Mouse (Mus musculus): ENCODE results near the gene Myh7. TPM values are rescaled to one million over a fixed set of nuclear protein-coding genes. Genes with fewer than 3 reads are reported as not detected.

Myh7 gene
- total and polyA plus RNA-seq, 3 experiments, result 0.08 TPM; not detected in 2

- Histone ChIP-seq H3K4me2 (ENCODE audit: insufficient read depth, low read depth, poor library complexity, severe bottlenecking) (no peak overlapping the region), H3K4me1 (ENCODE audit: control insufficient read depth in 1 of 2, insufficient read depth in 2 of 2) (peaks cover 6 to 11% of the 10 kb centered on the region in 2 experiments; a peak in 3 of 4 replicates), H3K36me3 (replicated peaks in 1 of 2; ENCODE audit: control insufficient read depth in 1 of 2, insufficient read depth in 1 of 2, low read length in 1 of 2) (peaks cover 61 to 85% of the 10 kb centered on the region in 2 experiments), H3K27me3 (replicated peaks) (no peaks in the 10 kb centered on the region), H3K79me2 (replicated peaks; ENCODE audit: control insufficient read depth, extremely low read depth, insufficient read depth, poor library complexity, severe bottlenecking) (peaks cover 11% of the 10 kb centered on the region), H3K4me3 (replicated peaks in 1 of 3; ENCODE audit: low read depth in 2 of 3, low read length in 2 of 3, poor library complexity in 1 of 3) (no peak overlapping the region), H3K9ac (ENCODE audit: insufficient read depth, low read depth) (no peak overlapping the region), H3K27ac (ENCODE audit: insufficient read depth, low read depth) (no peak overlapping the region), H3K9me3 (replicated peaks; ENCODE audit: low read length) (no peaks in the 10 kb centered on the region)
- DNase-seq (ENCODE audit: extremely low read depth), result no peak
- dilution Hi-C loops (cut with MboI; ENCODE audit: extremely low pct_ligation_motif_present, extremely low pct_unique_long_range_greater_than_20kb, low sequenced_read_pairs) (no loop called here), in situ Hi-C loops (cut with MboI; ENCODE audit: low pct_ligation_motif_present, low pct_unique_long_range_greater_than_20kb, low sequenced_read_pairs) (no loop called here)
- TF ChIP-seq BHLHE40 (IDR thresholded peaks at IDR 0.05; ENCODE audit: low read depth, low read length), result no peak
- no peak for TF ChIP-seq IRF4 (IDR thresholded peaks at IDR 0.05; ENCODE audit: low read depth, low read length)
- no peak for TF ChIP-seq EP300 (IDR thresholded peaks at IDR 0.05; ENCODE audit: low read length)
- TF ChIP-seq POLR2AphosphoS2 (IDR thresholded peaks at IDR 0.05; ENCODE audit: low read depth, low read length), result no peak
- no peak for TF ChIP-seq ZNF384 (IDR thresholded peaks at IDR 0.05; ENCODE audit: low read depth, low read length)
- no peak for TF ChIP-seq MYC (IDR thresholded peaks at IDR 0.05; ENCODE audit: low read depth, low read length)
- no peak for TF ChIP-seq CTCF (conservative IDR thresholded peaks at IDR 0.05 in 1 of 2, IDR thresholded peaks at IDR 0.05 in 1 of 2; ENCODE audit: low read depth in 2 of 2, low read length in 2 of 2)
- TF ChIP-seq NRF1 (IDR thresholded peaks at IDR 0.05; ENCODE audit: low read depth, low read length), result no peak
- no peak for TF ChIP-seq UBTF (IDR thresholded peaks at IDR 0.05; ENCODE audit: low read depth, low read length)
- TF ChIP-seq MAX (IDR thresholded peaks at IDR 0.05; ENCODE audit: low read length), result no peak
- no peak for TF ChIP-seq ZC3H11A (IDR thresholded peaks at IDR 0.05; ENCODE audit: low read depth, low read length)
- no peak for TF ChIP-seq TBP (conservative IDR thresholded peaks at IDR 0.05; ENCODE audit: low read depth, low read length)
- no peak for TF ChIP-seq ZMIZ1 (IDR thresholded peaks at IDR 0.05; ENCODE audit: low read depth, low read length)
Observed at GRCm38 (mm10) chr14:55020394-55020793, 26.0 kb upstream of the Myh7 start.

GRCm38 (mm10) chr14:55016876-55017275, 22.4 kb upstream of the Myh7 start:
- H3K4me2 ChIP-seq (ENCODE audit: insufficient read depth, low read depth, poor library complexity, severe bottlenecking), result no peak overlapping the region

GRCm38 (mm10) chr14:55015767-55016111, 21.3 kb upstream of the Myh7 start:
- dilution Hi-C loops (cut with MboI; ENCODE audit: extremely low pct_ligation_motif_present, extremely low pct_unique_long_range_greater_than_20kb, low sequenced_read_pairs), result no loop called here

More at GRCm38 (mm10) chr14:55016876-55017275, 22.4 kb upstream of the Myh7 start:
- Histone ChIP-seq H3K4me1 (ENCODE audit: control insufficient read depth in 1 of 2, insufficient read depth in 2 of 2) (peaks cover 6 to 16% of the 10 kb centered on the region in 2 experiments; a peak in 3 of 4 replicates), H3K9ac (ENCODE audit: insufficient read depth, low read depth) (no peak overlapping the region), H3K27ac (ENCODE audit: insufficient read depth, low read depth) (no peak overlapping the region), H3K36me3 (replicated peaks in 1 of 2; ENCODE audit: control insufficient read depth in 1 of 2, insufficient read depth in 1 of 2, low read length in 1 of 2) (peaks cover 29 to 49% of the 10 kb centered on the region in 2 experiments), H3K9me3 (replicated peaks; ENCODE audit: low read length) (no peaks in the 10 kb centered on the region), H3K4me3 (replicated peaks in 1 of 3; ENCODE audit: low read depth in 2 of 3, low read length in 2 of 3, poor library complexity in 1 of 3) (no peak overlapping the region), H3K27me3 (replicated peaks) (no peaks in the 10 kb centered on the region), H3K79me2 (replicated peaks; ENCODE audit: control insufficient read depth, extremely low read depth, insufficient read depth, poor library complexity, severe bottlenecking) (peaks cover 11% of the 10 kb centered on the region)
- no peak for DNase-seq (ENCODE audit: extremely low read depth)
- TF ChIP-seq BHLHE40 (IDR thresholded peaks at IDR 0.05; ENCODE audit: low read depth, low read length) (no peak), POLR2A (IDR thresholded peaks at IDR 0.05; ENCODE audit: low read depth, low read length) (no peak), MAFK (IDR thresholded peaks at IDR 0.05; ENCODE audit: insufficient replicate concordance, low read length) (no peak)
- dilution Hi-C loops (cut with MboI; ENCODE audit: extremely low pct_ligation_motif_present, extremely low pct_unique_long_range_greater_than_20kb, low sequenced_read_pairs), result no loop called here
- in situ Hi-C loops (cut with MboI; ENCODE audit: low pct_ligation_motif_present, low pct_unique_long_range_greater_than_20kb, low sequenced_read_pairs), result loop anchor here (10.0 kb wide), 2 partner anchors 162 to 302 kb away; partner anchors contain the start of gene Cebpe

More at GRCm38 (mm10) chr14:55015767-55016111, 21.3 kb upstream of the Myh7 start:
- H3K4me2 ChIP-seq (ENCODE audit: insufficient read depth, low read depth, poor library complexity, severe bottlenecking), result peak overlapping the region; percentile 78; the same call in 1 of the 2 replicates
- TF ChIP-seq CTCF (conservative IDR thresholded peaks at IDR 0.05 in 1 of 2, IDR thresholded peaks at IDR 0.05 in 1 of 2; ENCODE audit: low read depth in 2 of 2, low read length in 2 of 2), result no peak
- TF ChIP-seq BHLHE40 (IDR thresholded peaks at IDR 0.05; ENCODE audit: low read depth, low read length), result peak; percentile 69
- TF ChIP-seq MAFK (IDR thresholded peaks at IDR 0.05; ENCODE audit: insufficient replicate concordance, low read length), result no peak
- peak; percentile 83 for TF ChIP-seq MXI1 (IDR thresholded peaks at IDR 0.05; ENCODE audit: low read depth, low read length)
- no peak for DNase-seq (ENCODE audit: extremely low read depth)
- H3K4me1 ChIP-seq (ENCODE audit: control insufficient read depth in 1 of 2, insufficient read depth in 2 of 2), result peaks cover 6 to 16% of the 10 kb centered on the region in 2 experiments; a peak in 3 of 4 replicates
- peak overlapping the region; percentile 95 for H3K9ac ChIP-seq (ENCODE audit: insufficient read depth, low read depth)
- H3K4me3 ChIP-seq (replicated peaks in 1 of 3; ENCODE audit: low read depth in 2 of 3, low read length in 2 of 3, poor library complexity in 1 of 3), result peak overlapping the region; percentile 78 to 100 (median 100)
- peaks cover 2% of the 10 kb centered on the region for H3K9me3 ChIP-seq (replicated peaks; ENCODE audit: low read length)
- peaks cover 17 to 38% of the 10 kb centered on the region in 2 experiments for H3K36me3 ChIP-seq (replicated peaks in 1 of 2; ENCODE audit: control insufficient read depth in 1 of 2, insufficient read depth in 1 of 2, low read length in 1 of 2)
- H3K27me3 ChIP-seq (replicated peaks), result no peaks in the 10 kb centered on the region
- in situ Hi-C loops (cut with MboI; ENCODE audit: low pct_ligation_motif_present, low pct_unique_long_range_greater_than_20kb, low sequenced_read_pairs), result loop anchor here (10.0 kb wide), 2 partner anchors 161 to 301 kb away; partner anchors contain the start of gene Cebpe
- peaks cover 11% of the 10 kb centered on the region for H3K79me2 ChIP-seq (replicated peaks; ENCODE audit: control insufficient read depth, extremely low read depth, insufficient read depth, poor library complexity, severe bottlenecking)
- H3K27ac ChIP-seq (ENCODE audit: insufficient read depth, low read depth), result peak overlapping the region; percentile 68

Measured in CH12.LX (cell line).